Mouse (Mus musculus): ENCODE measurements at regions not wholly inside any gene's neighbourhood (a gene's known extent, or its start where the extent isn't known, plus 50 kb on each side); places are given as distances from the start of the nearest gene placed in this dataset.

- TF ChIP-seq CTCF (IDR thresholded peaks at IDR 0.05; ENCODE audit: low read depth, low read length) (no peak), POLR2AphosphoS5 (IDR thresholded peaks at IDR 0.05; ENCODE audit: insufficient replicate concordance, low read depth, low read length) (no peak)
Measured at GRCm38 (mm10) chr16:5722506-5722905, 162.6 kb upstream of the Rbfox1 start.

All from G1E (cell line).